Mouse (Mus musculus) c-Kit-positive CD71-negative TER-119-negative erythroid progenitor cells, embryonic 14.5 days (primary cell): Measurements from ENCODE around the gene Sh2d3c.

ENCODE experiments used
- DNase-seq: peaks from one replicate; pipeline ENCODE4 v3.0.0-alpha.2; 2013; ENCODE audit warnings: low read depth

Sh2d3c gene

DNA sequence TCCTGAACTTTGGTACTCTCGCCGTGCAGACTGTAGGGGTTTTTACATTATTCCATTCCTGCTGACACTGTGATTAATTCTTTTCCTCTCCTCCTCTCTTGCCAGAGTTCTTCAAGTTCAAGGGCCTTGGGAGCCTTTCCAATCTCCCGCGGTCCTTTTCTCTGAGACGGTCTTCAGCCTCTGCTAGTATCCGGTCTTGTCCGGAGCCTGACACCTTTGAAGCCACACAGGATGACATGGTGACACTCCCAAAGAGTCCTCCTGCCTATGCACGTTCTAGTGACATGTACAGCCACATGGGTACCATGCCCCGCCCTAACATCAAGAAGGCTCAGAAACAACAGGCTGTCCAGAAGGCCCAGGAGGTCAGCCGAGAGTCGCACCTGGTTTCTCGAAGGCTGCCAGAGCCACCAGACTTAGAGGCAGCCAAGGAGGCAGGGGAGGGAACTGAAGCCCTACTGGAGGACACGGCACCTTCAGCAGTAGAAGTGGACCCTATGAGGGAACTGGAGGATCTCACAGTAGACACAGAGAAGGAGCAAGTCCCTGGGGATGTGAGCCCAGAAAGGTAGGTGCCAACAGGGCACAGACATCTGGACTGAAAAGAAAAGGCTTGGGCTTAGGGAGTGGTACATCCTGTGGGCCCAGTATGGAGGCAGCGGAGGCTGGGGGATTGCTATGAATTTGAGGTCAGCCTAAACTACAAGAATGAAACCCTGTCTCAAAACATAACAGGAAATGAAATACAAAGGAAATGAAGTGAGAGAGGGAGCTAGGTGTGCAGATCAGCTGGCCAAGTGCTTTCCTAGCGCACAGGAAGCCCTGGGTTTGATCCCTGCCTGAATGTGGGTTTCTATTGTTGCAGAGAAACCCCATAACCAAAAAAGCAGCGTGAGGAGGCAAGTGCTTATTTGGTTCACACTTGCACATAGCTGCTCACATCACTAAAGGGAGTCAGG is 4.3 kb downstream of the Sh2d3c start:
- DNase-seq, result no peak

DNA sequence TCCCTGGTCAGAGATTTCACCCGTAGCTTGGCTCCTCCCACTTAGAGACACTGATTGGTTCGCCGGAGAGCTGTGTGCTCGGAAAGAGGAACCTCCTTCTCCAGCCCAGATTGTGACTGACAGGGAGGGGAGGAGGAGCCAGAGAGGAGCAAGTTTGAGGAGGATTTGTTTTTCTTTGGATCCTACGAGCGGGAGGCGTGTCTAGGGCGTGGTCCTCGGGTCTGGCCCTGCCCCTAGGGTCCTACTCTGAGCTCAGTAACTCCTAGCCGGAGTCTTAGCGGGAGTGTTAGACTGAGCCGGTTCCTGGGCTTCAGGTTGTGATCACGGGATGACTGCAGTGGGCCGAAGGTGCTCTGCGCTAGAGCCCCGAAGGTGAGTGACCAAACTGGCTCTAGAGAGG is 6.6 kb downstream of the Sh2d3c start:
- DNase-seq, result peak; percentile 92

DNA sequence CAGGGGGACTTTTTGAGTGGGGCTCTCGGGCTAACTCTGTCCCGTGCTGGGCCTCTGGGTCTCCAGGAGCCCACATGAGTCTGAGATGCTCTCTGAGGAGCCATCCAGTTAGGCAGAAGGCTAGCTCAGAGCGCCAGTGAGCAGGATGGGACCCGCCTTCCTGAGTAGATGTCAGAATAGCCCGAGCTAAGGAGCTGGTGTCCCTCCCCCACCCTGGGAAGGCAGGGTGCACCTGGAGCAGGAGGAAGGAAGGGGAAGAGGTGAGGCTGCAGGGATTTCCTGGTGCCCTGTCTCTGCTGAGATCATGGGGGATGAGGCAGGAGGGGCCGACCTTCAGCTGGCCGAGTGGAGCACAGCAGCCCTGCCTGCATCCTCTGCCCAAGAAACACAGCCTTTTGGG is 7.6 kb downstream of the Sh2d3c start:
- no peak for DNase-seq

DNA sequence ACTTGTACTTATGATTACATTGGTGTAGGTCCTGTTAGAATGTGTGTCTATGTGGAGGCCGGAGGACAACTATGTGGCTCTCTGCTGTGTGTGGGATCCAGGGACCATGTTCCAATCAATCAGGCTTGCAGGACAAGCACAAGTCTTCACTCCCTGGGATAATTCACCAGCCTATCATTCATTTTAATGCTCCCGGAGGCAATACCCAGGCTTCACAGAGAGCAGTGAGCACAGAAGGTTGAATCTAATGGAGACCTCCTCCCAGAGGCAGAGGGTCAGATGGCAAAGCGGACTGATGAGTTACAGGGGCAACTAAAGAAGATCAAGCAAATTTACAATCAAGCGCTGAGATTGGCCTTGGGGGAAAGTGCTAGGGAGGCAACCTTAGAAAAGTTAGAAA is 8.7 kb downstream of the Sh2d3c start:
- DNase-seq, result no peak

DNA sequence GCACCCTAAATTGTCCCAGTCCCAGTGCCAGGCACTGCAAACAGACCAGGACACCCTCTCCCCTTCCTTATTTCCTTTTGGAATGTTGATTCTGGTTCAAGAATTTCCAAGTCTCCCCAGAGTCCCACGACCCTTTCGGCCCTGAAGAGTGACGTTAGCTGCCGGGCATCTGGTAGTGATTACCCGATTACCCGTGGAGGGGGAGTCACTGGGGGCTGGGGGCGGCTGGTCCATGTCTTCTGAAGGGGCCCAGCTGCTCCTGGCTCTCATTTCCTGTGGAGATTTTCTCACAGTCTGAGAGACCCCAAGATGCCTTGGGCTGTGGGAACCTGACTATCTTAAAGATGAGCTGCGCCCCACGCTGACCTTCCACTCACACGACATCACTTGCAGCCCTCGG is 10.0 kb downstream of the Sh2d3c start:
- DNase-seq, result no peak

DNA sequence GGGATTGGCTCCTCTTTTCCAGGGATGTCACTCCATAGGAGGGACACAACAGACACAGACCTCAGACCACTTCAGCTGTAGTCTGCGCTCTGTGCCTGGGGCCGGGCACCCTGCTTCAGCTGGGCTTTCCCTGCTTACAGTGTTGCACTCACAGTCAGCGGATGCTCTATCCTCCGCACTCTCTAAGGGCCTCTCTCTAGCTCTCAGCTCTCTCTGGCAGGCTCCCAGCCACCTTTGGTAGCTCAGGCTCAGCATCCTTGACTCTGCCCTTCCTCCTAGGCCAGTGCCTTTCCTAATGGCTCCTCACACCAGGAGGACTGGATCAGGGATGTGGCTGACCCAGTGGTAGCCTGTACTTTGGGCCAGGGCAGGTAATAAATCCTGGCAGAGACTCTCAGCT is 11.1 kb downstream of the Sh2d3c start:
- no peak for DNase-seq

DNA sequence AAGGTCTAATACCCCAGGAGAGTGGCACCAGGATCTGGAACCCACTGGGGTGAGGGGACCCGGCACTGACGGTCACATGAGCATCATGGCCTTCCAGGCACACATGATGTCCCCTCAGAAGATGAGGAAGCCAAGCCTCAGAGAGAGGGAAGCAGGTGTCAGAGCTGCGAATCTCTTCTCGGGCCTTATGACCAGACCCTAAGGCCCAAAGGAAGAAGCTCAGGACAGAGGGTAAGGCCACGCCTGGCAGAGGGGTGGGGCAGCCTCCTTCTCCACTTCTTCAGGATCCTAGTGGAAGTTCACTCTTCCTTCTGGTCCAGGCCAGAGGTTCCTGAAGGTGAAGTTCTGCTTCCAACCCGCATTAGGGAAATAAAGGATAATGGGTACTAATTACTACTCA is 11.8 kb downstream of the Sh2d3c start:
- DNase-seq, result no peak

DNA sequence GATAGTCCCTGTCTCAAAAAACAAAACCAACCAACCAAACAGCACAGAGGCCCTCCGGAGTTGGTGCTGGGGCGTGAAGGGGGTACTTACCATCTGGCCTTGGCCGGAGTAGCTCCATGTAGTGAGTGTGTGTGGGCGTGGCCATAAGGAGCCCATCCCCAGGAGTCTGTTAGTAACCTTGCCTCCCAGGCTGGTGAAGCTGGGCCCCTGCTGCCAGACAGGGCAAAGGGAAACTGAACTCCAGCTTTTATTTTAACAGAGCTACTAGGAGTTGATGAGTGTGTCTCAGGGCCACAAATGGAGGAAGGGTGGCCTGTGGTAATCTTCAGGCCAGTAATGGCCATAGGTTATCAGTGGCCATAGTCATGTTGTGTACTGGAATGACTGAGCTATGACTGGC is 13.6 kb downstream of the Sh2d3c start:
- DNase-seq, result no peak

DNA sequence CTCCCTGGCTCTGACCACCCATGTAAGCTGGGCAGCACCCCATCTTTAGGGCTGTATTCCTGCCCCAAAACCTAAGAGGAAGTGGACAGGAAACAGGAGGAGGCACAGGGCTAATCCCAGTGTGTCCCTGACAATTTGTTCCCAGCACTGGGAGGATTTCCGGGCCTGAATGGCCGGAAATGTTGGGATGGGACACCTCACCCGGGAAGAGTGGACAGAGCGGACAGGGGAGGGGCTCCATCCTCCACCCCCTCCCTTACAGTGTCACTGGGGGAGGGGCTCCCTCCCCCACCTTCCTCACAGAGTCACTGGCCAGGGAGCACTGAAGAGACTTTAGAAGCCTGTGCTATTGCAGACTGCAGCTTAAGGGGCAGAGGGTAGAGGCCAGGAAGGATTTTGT is 14.1 kb downstream of the Sh2d3c start:
- DNase-seq, result no peak

DNA sequence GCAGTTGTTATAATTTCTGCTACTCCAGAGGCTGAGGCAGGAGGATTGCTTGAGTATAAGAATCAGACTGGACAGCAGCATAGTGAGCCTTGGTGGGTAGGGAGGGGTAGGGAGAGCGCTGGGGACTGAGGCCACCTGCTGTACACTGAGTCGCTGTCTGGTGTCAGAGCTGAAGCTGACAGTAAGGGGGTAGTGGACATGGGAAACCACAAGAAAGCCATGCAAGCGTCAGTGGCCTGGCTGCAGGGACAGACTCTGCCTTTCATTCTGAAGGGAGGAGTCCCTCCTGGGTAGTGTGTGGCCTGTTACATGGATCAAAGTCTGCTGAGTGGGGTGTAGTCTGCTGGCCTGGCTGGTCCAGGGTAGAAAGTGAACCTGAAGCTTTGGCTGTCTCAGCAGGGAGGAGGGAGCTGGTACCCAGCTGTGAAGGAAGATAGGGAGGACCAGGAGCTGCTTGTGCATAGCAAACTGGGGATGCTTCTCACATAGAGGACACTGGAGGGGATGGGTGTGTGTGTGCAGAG is 15.5 kb downstream of the Sh2d3c start:
- no peak for DNase-seq

DNA sequence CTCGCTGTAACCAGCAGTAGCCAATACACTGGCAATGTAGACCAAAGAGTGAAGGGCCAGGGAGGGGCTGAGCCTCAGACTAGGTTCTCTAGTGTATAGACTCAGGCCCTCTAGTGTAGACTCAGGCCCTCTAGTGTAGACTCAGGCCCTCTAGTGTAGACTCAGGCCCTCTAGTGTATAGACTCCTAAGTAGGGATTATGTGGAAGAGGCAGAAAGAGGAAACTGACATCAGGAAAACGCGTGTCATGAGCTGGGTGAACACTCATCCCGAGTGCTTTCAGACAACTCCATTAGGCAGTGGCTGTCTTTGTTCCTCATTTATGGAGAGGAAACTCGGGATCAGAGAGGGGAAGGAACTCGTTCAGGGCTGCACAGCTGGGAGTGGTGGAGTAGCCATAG is 16.2 kb downstream of the Sh2d3c start:
- DNase-seq, result no peak

DNA sequence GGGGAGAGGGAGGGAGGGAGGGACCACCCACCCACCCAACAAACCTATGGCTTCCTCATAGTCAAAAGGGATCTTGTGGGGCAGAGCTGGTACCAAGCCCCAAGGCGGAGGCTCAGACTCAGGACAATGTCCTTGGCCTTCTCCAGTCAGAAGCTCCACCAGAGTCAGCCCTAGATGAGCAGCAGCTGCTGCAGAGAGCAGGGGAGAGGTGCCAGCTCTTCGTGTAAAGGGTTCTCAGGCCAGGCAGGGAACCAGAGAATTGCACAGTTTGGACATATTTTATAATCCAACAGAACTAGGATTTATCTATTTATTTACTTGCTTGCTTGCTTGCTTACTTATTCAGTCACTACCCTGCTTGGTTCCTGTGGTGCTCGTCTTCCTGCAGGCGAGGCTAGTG is 18.5 kb downstream of the Sh2d3c start:
- no peak for DNase-seq

DNA sequence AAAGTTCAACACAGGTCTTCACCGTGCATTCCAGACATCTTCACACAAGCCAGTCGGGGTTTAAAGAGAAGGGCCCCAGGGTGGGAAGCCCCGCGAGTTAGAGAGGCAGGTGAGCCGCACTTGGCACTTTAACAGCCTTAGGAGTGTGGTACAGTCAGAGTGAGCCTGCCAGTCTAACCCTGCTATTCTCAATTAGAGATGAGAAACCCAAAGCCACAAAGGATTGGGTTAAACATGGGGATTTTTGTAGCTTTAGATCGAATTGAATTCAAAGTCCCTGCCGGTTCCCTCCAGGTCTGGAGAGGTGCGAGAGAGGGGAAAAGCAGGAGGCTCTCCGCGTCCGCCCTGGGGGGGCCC is 20.0 kb downstream of the Sh2d3c start, which contains the start of gene 6330409D20Rik:
Gene 6330409D20Rik (minus strand): TSS at position 101 of the 357 bp plus-strand sequence.
- no peak for DNase-seq

DNA sequence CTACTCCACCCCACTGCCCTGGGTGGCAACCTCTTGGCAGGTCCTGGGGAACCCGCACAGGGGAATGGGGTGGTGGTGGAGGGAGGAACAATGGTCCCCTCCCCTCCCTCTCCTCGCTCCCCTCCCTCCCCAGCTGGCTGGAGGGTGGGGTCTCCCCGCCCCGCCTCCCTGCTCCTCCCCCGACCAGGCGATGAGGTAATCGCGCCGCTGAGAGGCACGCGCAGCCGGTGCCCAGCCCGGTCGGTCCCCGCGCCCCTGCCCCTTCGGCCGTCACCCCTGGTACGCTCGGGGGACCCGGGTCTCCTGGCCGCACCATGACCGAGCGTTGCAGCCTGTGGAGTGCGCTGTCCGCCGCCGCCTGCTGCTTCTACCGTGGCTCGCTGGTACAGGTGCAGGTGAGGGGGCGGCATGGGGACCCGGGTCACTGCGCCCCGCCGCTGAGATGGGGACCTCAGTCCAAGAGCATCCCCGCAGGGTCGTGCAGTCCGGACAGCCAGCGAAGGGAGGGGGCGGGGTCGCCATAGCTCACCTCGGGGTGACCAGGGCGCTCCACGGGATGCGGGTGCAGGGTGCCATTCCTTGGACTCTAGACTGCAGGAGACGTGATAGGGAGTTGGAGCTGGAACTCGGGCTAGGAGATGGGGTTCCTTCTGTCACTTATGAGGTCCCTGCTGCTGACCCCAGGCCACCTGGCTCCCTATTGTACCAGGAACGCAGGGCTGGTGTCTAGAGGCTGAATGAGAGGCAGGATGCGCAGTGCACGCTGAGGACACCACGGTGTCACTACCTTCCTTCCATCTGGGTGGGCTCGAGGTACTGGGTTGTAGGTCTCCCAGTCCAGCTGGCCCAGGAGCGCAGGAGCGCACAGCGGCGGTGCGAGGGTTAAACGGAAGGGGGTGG is 20.7 kb downstream of the Sh2d3c start:
- no peak for DNase-seq

DNA sequence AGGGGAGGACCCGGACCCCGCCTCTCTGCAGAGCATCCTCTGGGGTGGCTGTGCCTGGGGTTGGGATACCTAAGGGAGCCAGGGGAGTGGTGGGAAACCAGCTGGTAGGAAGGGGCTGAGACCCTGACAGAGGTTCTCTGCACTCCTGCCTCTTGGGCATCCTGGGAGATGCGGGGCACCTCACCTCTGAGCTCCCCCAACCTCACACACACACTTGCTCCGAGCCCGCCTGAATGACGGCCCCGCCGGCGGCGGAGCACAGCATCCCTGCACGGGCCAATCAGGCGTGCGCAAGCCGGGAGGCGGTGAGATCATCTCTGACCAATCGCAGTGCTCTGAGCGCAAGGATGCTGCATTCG is 21.3 kb downstream of the Sh2d3c start:
- no peak for DNase-seq

DNA sequence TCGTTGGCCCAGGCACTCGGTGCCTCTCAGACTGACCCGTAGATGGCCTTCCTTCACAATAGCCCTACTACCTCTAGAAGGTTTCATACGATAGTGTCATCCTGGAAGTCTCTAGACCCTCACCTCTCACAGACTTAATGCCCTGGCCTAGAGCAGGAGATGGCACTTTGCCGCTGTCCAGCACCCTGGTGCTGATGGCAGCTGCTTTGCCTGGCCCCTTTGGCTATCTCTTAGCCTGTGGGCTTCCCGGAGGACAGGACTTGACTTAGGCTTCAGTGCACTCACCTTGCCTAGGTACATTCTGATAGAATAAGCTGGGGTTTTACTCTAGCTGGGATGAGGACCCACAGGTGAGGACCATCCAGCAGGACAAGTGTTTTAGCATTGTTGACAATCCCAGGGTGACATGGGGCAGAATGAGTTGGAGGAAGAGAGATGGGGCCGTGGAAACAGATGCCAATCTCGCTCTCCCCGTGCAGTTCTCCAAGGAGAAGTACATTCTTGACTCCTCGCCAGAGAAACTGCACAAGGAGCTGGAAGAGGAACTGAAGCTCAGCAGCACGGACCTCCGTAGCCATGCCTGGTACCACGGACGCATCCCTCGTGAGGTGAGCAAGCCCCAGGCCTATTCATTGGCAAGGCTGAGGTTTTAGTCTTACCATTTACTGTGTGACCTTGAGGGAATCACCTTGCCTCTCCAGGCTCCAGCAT is 23.6 kb downstream of the Sh2d3c start:
- DNase-seq, result no peak

DNA sequence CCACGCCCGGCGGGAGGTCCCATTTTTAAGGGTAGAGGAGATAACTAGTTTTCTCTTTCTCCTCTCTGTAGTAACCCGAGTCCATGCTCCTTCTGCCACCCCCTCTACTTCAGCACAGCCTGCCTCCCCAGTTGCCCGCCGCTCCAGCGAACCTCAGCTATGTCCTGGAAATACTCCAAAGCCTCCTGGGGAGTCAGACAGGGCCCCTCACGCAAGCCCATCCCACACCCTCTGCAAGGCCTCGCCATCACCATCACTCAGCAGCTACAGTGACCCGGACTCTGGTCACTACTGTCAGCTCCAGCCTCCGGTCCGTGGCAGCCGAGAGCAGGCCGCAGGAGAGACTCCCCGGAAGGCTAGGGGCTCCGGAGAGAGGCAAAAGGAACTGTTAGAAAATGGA is 28.2 kb downstream of the Sh2d3c start:
- DNase-seq, result no peak

DNA sequence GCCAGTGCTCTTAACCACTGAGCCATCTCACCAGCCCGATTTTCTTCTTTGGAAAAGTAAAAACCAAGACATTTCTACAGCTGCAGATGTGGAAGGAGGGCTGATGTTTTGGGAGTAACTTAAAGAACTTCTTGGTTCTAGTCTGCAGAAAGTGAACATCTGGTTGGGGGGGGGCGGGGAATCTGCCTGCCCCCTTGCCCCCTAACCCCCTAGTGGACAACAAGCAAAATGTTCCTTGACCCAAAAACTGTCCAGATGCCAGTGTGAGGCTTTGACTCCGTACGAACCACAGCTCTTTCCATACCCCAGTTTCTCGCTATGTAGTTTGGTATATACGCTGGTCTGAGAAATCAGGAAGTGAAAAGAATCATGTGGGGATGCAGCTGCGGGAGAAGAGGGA is 29.3 kb downstream of the Sh2d3c start:
- no peak for DNase-seq

DNA sequence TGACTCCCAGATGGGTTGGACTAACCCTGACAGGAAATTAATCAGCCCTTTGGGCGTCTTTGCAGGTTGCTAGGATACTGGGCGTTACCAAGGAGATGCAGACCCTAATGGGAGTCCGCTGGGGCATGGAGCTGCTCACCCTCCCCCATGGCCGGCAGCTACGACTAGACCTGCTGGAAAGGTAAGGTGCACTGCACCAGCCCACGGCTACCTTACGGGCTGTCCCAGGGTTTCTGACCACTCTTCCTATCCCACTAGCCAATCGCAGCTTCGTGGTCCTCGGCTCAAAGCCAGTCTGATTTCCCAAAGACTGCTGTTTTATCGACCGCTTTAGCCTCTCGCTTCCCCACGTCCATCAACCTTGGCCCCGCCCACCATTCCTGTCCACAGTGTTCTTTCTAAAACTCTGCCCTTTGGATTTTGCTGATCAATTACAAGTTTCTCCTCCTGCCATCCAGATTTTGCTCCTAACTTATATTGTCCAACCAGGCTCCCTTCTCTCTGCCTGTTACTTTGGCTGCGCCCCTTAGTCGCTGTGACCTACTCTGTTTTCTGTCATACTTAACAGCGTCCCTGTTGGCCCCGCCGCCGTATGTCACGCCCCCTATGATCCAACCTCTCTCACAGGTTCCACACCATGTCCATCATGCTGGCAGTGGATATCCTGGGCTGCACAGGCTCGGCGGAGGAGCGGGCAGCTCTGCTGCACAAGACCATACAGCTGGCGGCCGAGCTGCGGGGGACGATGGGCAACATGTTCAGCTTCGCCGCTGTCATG is 30.2 kb downstream of the Sh2d3c start:
- no peak for DNase-seq

DNA sequence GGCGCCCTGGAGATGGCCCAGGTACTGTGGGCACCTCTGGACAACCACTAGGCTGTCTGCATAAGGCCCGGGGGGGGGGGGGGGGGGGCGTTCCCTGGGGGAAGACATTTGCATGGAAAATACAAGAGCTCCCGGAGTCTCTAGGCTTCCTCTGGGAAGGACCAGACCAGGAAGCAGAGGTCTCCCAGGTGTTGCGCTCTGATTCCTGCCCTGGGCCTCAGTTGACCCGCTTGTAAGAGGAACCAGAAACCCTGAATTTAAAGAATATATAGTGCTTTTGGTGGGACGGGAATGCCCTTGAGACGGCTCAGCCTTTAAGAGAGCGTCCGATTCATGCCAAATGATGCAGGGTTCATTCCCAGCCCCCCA is 30.8 kb downstream of the Sh2d3c start:
- DNase-seq, result no peak

DNA sequence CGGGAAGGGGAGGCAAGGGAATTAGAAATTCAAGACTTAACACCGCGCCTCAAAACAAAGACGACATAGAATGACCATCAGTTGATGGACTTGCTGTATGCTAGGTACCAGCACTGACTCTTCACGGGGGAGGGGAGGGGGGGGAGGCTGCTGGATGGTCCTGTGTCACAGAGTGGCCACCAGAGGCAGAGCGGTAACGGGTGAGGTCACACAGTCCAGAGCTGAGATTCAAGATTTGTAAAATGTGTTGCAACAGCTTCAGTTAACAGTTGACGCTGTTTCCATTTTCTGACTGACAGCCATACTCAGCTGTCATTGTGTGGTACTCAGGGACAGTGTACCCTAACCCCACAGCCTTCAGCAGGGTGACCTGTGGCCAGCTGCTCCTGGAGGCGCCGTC is 31.3 kb downstream of the Sh2d3c start:
- no peak for DNase-seq

DNA sequence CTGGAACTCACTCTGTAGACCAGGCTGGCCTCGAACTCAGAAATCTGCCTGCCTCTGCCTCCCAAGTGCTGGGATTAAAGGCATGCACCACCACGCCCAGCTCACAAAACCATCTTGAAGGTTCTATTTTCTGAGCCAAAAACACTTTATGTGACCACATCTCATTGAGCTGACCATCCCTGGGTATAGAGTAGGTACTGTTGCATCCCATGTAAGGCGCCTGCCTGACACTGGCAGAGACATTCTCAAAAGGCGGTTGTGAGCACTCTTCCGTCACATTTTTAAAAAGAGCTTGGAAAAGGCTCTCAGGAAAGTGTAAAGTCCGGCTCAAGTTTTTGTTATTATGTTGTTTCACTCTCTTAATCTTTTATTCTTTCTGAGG is 35.8 kb downstream of the Sh2d3c start:
- DNase-seq, result no peak
